In genomic region chr2:90525807-90526206, GRCm38 (mm10) we compare ENCODE assay signal across 12 mouse cellular contexts. TPM values are rescaled to one million over a fixed set of nuclear protein-coding genes. Genes with fewer than 3 reads are reported as not detected.
DNase-seq lines count a peak whose midpoint lies in the region; ATAC-seq lines count a peak whose summit lies in the region.
"Had no signal": no experiment of that assay in that cellular context is flagged by ENCODE, and none has a peak within 500 bp of the region (broad histone marks: within the 10 kb centered on the region; RNA-seq: fewer than 3 reads in every experiment).

No protein-coding gene starts in this region.

- ATAC-seq in hindbrain, embryonic 13.5 days (ENCODE audit: low FRiP score) = no peak
- no peak for ATAC-seq in hindbrain, embryonic 11.5 days (ENCODE audit: low FRiP score)
- ATAC-seq in lung, embryonic 15.5 days (ENCODE audit: borderline replicate concordance, extremely low read depth, low FRiP score, low TSS enrichment) = no peak
- peak; percentile 86 for ATAC-seq in erythroblast, adult 5-6 weeks (replicated peaks; ENCODE audit: low FRiP score, poor library complexity, severe bottlenecking)
- ATAC-seq in neural tube, embryonic 15.5 days (ENCODE audit: low FRiP score) = no peak

- no peaks in the 10 kb centered on the region for H3K36me3 ChIP-seq in hindbrain, embryonic 13.5 days
- no peaks in the 10 kb centered on the region for H3K36me3 ChIP-seq in hindbrain, embryonic 11.5 days (ENCODE audit: control insufficient read depth, insufficient read depth, low read length)
- no peaks in the 10 kb centered on the region for H3K36me3 ChIP-seq in lung, embryonic 15.5 days
- no peaks in the 10 kb centered on the region for H3K36me3 ChIP-seq in neural tube, embryonic 15.5 days
- H3K36me3 ChIP-seq: heart, embryonic 12.5 days had no signal

- H3K4me2 ChIP-seq in hindbrain, embryonic 13.5 days = no peak overlapping the region
- no peak overlapping the region for H3K4me2 ChIP-seq in hindbrain, embryonic 11.5 days (replicated peaks; ENCODE audit: low read depth, low read length)
- peak overlapping the region; percentile 18; the same call in 1 of the 2 replicates for H3K4me2 ChIP-seq in lung, embryonic 15.5 days
- H3K4me2 ChIP-seq in neural tube, embryonic 15.5 days = peak overlapping the region; percentile 13; the same call in 1 of the 2 replicates
- H3K4me2 ChIP-seq: heart, embryonic 12.5 days had no signal

- 83% methylated on average over 14 of the region's 14 CpGs for WGBS in hindbrain, embryonic 13.5 days
- 92% methylated on average over 14 of the region's 14 CpGs for WGBS in hindbrain, embryonic 11.5 days
- WGBS in lung, embryonic 15.5 days = 58% methylated on average over 14 of the region's 14 CpGs
- 73% methylated on average over 14 of the region's 14 CpGs for WGBS in neural tube, embryonic 15.5 days

- no peak overlapping the region for H3K4me3 ChIP-seq in hindbrain, embryonic 13.5 days
- H3K4me3 ChIP-seq in hindbrain, embryonic 11.5 days (ENCODE audit: low read depth, low read length) = no peak overlapping the region
- no peak overlapping the region for H3K4me3 ChIP-seq in lung, embryonic 15.5 days
- no peak overlapping the region for H3K4me3 ChIP-seq in neural tube, embryonic 15.5 days (replicated peaks)
- H3K4me3 ChIP-seq: heart, embryonic 12.5 days had no signal

- H3K9me3 ChIP-seq in hindbrain, embryonic 13.5 days = no peaks in the 10 kb centered on the region
- H3K9me3 ChIP-seq in hindbrain, embryonic 11.5 days (ENCODE audit: control insufficient read depth, low read length) = no peaks in the 10 kb centered on the region
- no peaks in the 10 kb centered on the region for H3K9me3 ChIP-seq in lung, embryonic 15.5 days
- no peaks in the 10 kb centered on the region for H3K9me3 ChIP-seq in neural tube, embryonic 15.5 days (replicated peaks)

- no peak for DNase-seq in hindbrain, embryonic 11.5 days (ENCODE audit: low spot score)
- no peak for DNase-seq in lung, postnatal 36 days
- no peak for DNase-seq in spleen, adult 18-20 months
- DNase-seq in adrenal gland, adult 8-10 months = no peak
- DNase-seq: cerebellum, postnatal 10 days; lung, postnatal 10 days; retina, postnatal 1 day had no signal

- peaks cover 25% of the 10 kb centered on the region for H3K4me1 ChIP-seq in hindbrain, embryonic 13.5 days (replicated peaks)
- H3K4me1 ChIP-seq in hindbrain, embryonic 11.5 days (replicated peaks; ENCODE audit: control insufficient read depth, insufficient read depth, low read length) = no peaks in the 10 kb centered on the region
- peaks cover 30% of the 10 kb centered on the region for H3K4me1 ChIP-seq in lung, embryonic 15.5 days
- H3K4me1 ChIP-seq in neural tube, embryonic 15.5 days = peaks cover 44% of the 10 kb centered on the region

- peak overlapping the region; percentile 73 for H3K27ac ChIP-seq in hindbrain, embryonic 13.5 days
- no peak overlapping the region for H3K27ac ChIP-seq in hindbrain, embryonic 11.5 days (ENCODE audit: low read depth, low read length)
- H3K27ac ChIP-seq in lung, embryonic 15.5 days = peak overlapping the region; percentile 88
- peak overlapping the region; percentile 80 for H3K27ac ChIP-seq in neural tube, embryonic 15.5 days (replicated peaks)

- no peak overlapping the region for H3K9ac ChIP-seq in hindbrain, embryonic 13.5 days
- no peak overlapping the region for H3K9ac ChIP-seq in hindbrain, embryonic 11.5 days (ENCODE audit: low read depth, low read length)
- H3K9ac ChIP-seq in lung, embryonic 15.5 days = no peak overlapping the region
- no peak overlapping the region for H3K9ac ChIP-seq in neural tube, embryonic 15.5 days (replicated peaks)
- H3K9ac ChIP-seq: heart, embryonic 12.5 days had no signal

- H3K27me3 ChIP-seq in hindbrain, embryonic 13.5 days = no peaks in the 10 kb centered on the region
- no peaks in the 10 kb centered on the region for H3K27me3 ChIP-seq in hindbrain, embryonic 11.5 days (ENCODE audit: control insufficient read depth, insufficient read depth, low read length)
- no peaks in the 10 kb centered on the region for H3K27me3 ChIP-seq in lung, embryonic 15.5 days
- no peaks in the 10 kb centered on the region for H3K27me3 ChIP-seq in neural tube, embryonic 15.5 days (replicated peaks)
- H3K27me3 ChIP-seq: heart, embryonic 12.5 days had no signal

RNA-seq across cellular contexts. Expression of gene Ptprj, which starts 54.6 kb away (rescaled TPM):
- 3.8 and 4.3 TPM in 2 replicates for polyA plus RNA-seq in hindbrain, embryonic 13.5 days (2015; fragmentation: Nextera tagmentation; extraction: Ambion mirVana)
- polyA plus RNA-seq in hindbrain, embryonic 11.5 days (2014; fragmentation: Nextera tagmentation; extraction: Ambion mirVana) = 2.4 and 2.9 TPM in 2 replicates
- polyA plus RNA-seq in lung, embryonic 15.5 days (2015; fragmentation: Nextera tagmentation; extraction: Ambion mirVana) = 3.4 TPM in 2 replicates
- 9.2 and 21.1 TPM in 2 replicates for total RNA-seq in erythroblast, adult 5-6 weeks (2015; ENCODE audit: low replicate concordance)
- total RNA-seq in erythroblast, adult 5-6 weeks (2017; ENCODE audit: low replicate concordance) = 11.3 and 18.7 TPM in 2 replicates
- polyA plus RNA-seq in neural tube, embryonic 15.5 days (2015; fragmentation: Nextera tagmentation; extraction: Ambion mirVana) = 5.8 and 6.0 TPM in 2 replicates
- total RNA-seq in adrenal gland, adult 8-10 months (2022) = 10 to 100 TPM; 13.5 to 33.1 (median 23.3) TPM

Comparison
In these comparisons a context has a peak if more than half of its experiments do, and no peak if none do; other contexts are left out.
1. H3K4me2 ChIP-seq: peak in lung, embryonic 15.5 days (single experiment) and neural tube, embryonic 15.5 days (single experiment); none in hindbrain, embryonic 13.5 days (single experiment) and hindbrain, embryonic 11.5 days (single experiment).